Mouse (Mus musculus): Measurements from ENCODE around the gene Slamf6.

GRCm38 (mm10) chr1:171984121-171984520 lies 66.8 kb downstream of the Slamf6 start:
- TF ChIP-seq CTCF (IDR thresholded peaks at IDR 0.05 in 2 of 3, conservative IDR thresholded peaks at IDR 0.05 in 1 of 3; ENCODE audit: control insufficient read depth in 1 of 3, insufficient read depth in 1 of 3, low read depth in 2 of 3, low read length in 3 of 3, poor library complexity in 1 of 3, severe bottlenecking in 1 of 3) (no peak), TAL1 (IDR thresholded peaks at IDR 0.05; ENCODE audit: low read length) (no peak), BHLHE40 (IDR thresholded peaks at IDR 0.05; ENCODE audit: borderline replicate concordance, low read depth, low read length) (no peak), MAFK (IDR thresholded peaks at IDR 0.05; ENCODE audit: borderline replicate concordance, low read depth, low read length) (no peak), POLR2A (IDR thresholded peaks at IDR 0.05; ENCODE audit: control insufficient read depth in 1 of 2, insufficient read depth in 1 of 2, low read depth in 1 of 2, low read length in 2 of 2, poor library complexity in 1 of 2) (no peak), NELFE (IDR thresholded peaks at IDR 0.05; ENCODE audit: low read depth, low read length) (no peak), KAT2A (conservative IDR thresholded peaks at IDR 0.05; ENCODE audit: low read depth, low read length) (no peak), EP300 (IDR thresholded peaks at IDR 0.05; ENCODE audit: low read depth in 1 of 2, low read length in 2 of 2) (no peak), RCOR1 (IDR thresholded peaks at IDR 0.05; ENCODE audit: low read depth, low read length) (no peak), POLR2AphosphoS2 (IDR thresholded peaks at IDR 0.05; ENCODE audit: low read length) (no peak), ZMIZ1 (IDR thresholded peaks at IDR 0.05; ENCODE audit: low read depth, low read length) (no peak), CHD2 (IDR thresholded peaks at IDR 0.05; ENCODE audit: low read length) (no peak), USF1 (IDR thresholded peaks at IDR 0.05; ENCODE audit: low read depth, low read length) (no peak)

Measured in MEL (cell line).